Mouse (Mus musculus): Measurements from ENCODE around the gene Setd1b. TPM values are rescaled to one million over a fixed set of nuclear protein-coding genes. Genes with fewer than 3 reads are reported as not detected.
"Not testable (repeated sequence)": the region's sequence is repeated elsewhere in the genome, so short reads cannot be mapped to it uniquely, and the experiment has no call there.

Setd1b gene
- polyA plus RNA-seq, 1 experiment: 5.4 TPM

- no peak overlapping the region for H3K4me3 ChIP-seq (ENCODE audit: insufficient read depth, low read depth, low read length)
- H3K4me1 ChIP-seq (ENCODE audit: control insufficient read depth, insufficient read depth, insufficient read length, low read length): no peaks in the 10 kb centered on the region
- no peak overlapping the region for H3K27ac ChIP-seq (replicated peaks; ENCODE audit: low read depth, low read length)
Measured at GRCm38 (mm10) chr5:123190912-123191311, 48.9 kb downstream of the Setd1b start.

- Histone ChIP-seq H3K4me1 (ENCODE audit: control insufficient read depth, insufficient read depth, insufficient read length, low read length) (no peaks in the 10 kb centered on the region), H3K4me3 (ENCODE audit: insufficient read depth, low read depth, low read length) (no peak overlapping the region)
Measured at GRCm38 (mm10) chr5:123191427-123191826, 49.4 kb downstream of the Setd1b start.

GRCm38 (mm10) chr5:123192606-123193150 lies 50.7 kb downstream of the Setd1b start:
- Histone ChIP-seq H3K27ac (replicated peaks; ENCODE audit: low read depth, low read length) (no peak overlapping the region), H3K4me3 (ENCODE audit: insufficient read depth, low read depth, low read length) (no peak overlapping the region), H3K4me1 (ENCODE audit: control insufficient read depth, insufficient read depth, insufficient read length, low read length) (no peaks in the 10 kb centered on the region)

More at GRCm38 (mm10) chr5:123191427-123191826, 49.4 kb downstream of the Setd1b start:
- no peak overlapping the region for H3K27ac ChIP-seq (replicated peaks; ENCODE audit: low read depth, low read length)

GRCm38 (mm10) chr5:123193436-123193835 lies 51.4 kb downstream of the Setd1b start:
- H3K4me1 ChIP-seq (ENCODE audit: control insufficient read depth, insufficient read depth, insufficient read length, low read length): no peaks in the 10 kb centered on the region
- H3K4me3 ChIP-seq (ENCODE audit: insufficient read depth, low read depth, low read length): no peak overlapping the region
- H3K27ac ChIP-seq (replicated peaks; ENCODE audit: low read depth, low read length): no peak overlapping the region

GRCm38 (mm10) chr5:123194856-123195255 lies 52.9 kb downstream of the Setd1b start:
- Histone ChIP-seq H3K4me1 (ENCODE audit: control insufficient read depth, insufficient read depth, insufficient read length, low read length) (no peaks in the 10 kb centered on the region), H3K27ac (replicated peaks; ENCODE audit: low read depth, low read length) (no peak overlapping the region), H3K4me3 (ENCODE audit: insufficient read depth, low read depth, low read length) (no peak overlapping the region)

- Histone ChIP-seq H3K4me3 (ENCODE audit: insufficient read depth, low read depth, low read length) (no peak overlapping the region), H3K27ac (replicated peaks; ENCODE audit: low read depth, low read length) (no peak overlapping the region), H3K4me1 (ENCODE audit: control insufficient read depth, insufficient read depth, insufficient read length, low read length) (no peaks in the 10 kb centered on the region)
Measured at GRCm38 (mm10) chr5:123195500-123196000, 53.6 kb downstream of the Setd1b start.

- Histone ChIP-seq H3K4me1 (ENCODE audit: control insufficient read depth, insufficient read depth, insufficient read length, low read length) (no peaks in the 10 kb centered on the region), H3K4me3 (ENCODE audit: insufficient read depth, low read depth, low read length) (no peak overlapping the region), H3K27ac (replicated peaks; ENCODE audit: low read depth, low read length) (no peak overlapping the region)
Measured at GRCm38 (mm10) chr5:123196746-123197145, 54.8 kb downstream of the Setd1b start.

- Histone ChIP-seq H3K4me3 (ENCODE audit: insufficient read depth, low read depth, low read length) (no peak overlapping the region), H3K4me1 (ENCODE audit: control insufficient read depth, insufficient read depth, insufficient read length, low read length) (no peaks in the 10 kb centered on the region), H3K27ac (replicated peaks; ENCODE audit: low read depth, low read length) (no peak overlapping the region)
Measured at GRCm38 (mm10) chr5:123198523-123198922, 56.5 kb downstream of the Setd1b start.

GRCm38 (mm10) chr5:123200816-123201522 lies 59.0 kb downstream of the Setd1b start:
- H3K4me1 ChIP-seq (ENCODE audit: control insufficient read depth, insufficient read depth, insufficient read length, low read length); H3K4me3 ChIP-seq (ENCODE audit: insufficient read depth, low read depth, low read length); H3K27ac ChIP-seq (replicated peaks; ENCODE audit: low read depth, low read length): not testable (repeated sequence)

GRCm38 (mm10) chr5:123201523-123201892 lies 59.5 kb downstream of the Setd1b start:
- Histone ChIP-seq H3K4me1 (ENCODE audit: control insufficient read depth, insufficient read depth, insufficient read length, low read length) (no peaks in the 10 kb centered on the region), H3K27ac (replicated peaks; ENCODE audit: low read depth, low read length) (no peak overlapping the region), H3K4me3 (ENCODE audit: insufficient read depth, low read depth, low read length) (no peak overlapping the region)

- no peak overlapping the region for H3K27ac ChIP-seq (replicated peaks; ENCODE audit: low read depth, low read length)
Measured at GRCm38 (mm10) chr5:123201987-123202386, 60.0 kb downstream of the Setd1b start.

GRCm38 (mm10) chr5:123202771-123203170 lies 60.8 kb downstream of the Setd1b start:
- H3K27ac ChIP-seq (replicated peaks; ENCODE audit: low read depth, low read length); H3K4me3 ChIP-seq (ENCODE audit: insufficient read depth, low read depth, low read length); H3K4me1 ChIP-seq (ENCODE audit: control insufficient read depth, insufficient read depth, insufficient read length, low read length): not testable (repeated sequence)

More at GRCm38 (mm10) chr5:123201987-123202386, 60.0 kb downstream of the Setd1b start:
- no peak overlapping the region for H3K4me3 ChIP-seq (ENCODE audit: insufficient read depth, low read depth, low read length)
- no peaks in the 10 kb centered on the region for H3K4me1 ChIP-seq (ENCODE audit: control insufficient read depth, insufficient read depth, insufficient read length, low read length)

GRCm38 (mm10) chr5:123203591-123203990 lies 61.6 kb downstream of the Setd1b start:
- not testable (repeated sequence) for H3K4me1 ChIP-seq (ENCODE audit: control insufficient read depth, insufficient read depth, insufficient read length, low read length); H3K4me3 ChIP-seq (ENCODE audit: insufficient read depth, low read depth, low read length); H3K27ac ChIP-seq (replicated peaks; ENCODE audit: low read depth, low read length)
